Mouse (Mus musculus) layer of hippocampus, adult 2 months (tissue): ENCODE measurements at regions not wholly inside any gene's neighbourhood (a gene's known extent, or its start where the extent isn't known, plus 50 kb on each side); places are given as distances from the start of the nearest gene placed in this dataset.

ENCODE experiments used
- DNase-seq, 2 experiments: peaks; one replicate each; pipeline ENCODE4 v3.0.0; 2022; ENCODE audit warnings: low spot score in 2 of 2
- H3K27ac ChIP-seq: fragments of 200-600 bp; 2 replicates; pipeline ENCODE4 v1.8.1; 2022
- H3K4me3 ChIP-seq: fragments of 200-600 bp; 2 replicates; pipeline ENCODE4 v1.8.1; 2022; ENCODE audit warnings: mild to moderate bottlenecking
- CTCF ChIP-seq: fragments of 200-600 bp; conservative IDR thresholded peaks from 2 replicates; pipeline ENCODE4 v1.8.1; 2022; ENCODE audit warnings: antibody characterized with exemption, mild to moderate bottlenecking, moderate library complexity

DNA sequence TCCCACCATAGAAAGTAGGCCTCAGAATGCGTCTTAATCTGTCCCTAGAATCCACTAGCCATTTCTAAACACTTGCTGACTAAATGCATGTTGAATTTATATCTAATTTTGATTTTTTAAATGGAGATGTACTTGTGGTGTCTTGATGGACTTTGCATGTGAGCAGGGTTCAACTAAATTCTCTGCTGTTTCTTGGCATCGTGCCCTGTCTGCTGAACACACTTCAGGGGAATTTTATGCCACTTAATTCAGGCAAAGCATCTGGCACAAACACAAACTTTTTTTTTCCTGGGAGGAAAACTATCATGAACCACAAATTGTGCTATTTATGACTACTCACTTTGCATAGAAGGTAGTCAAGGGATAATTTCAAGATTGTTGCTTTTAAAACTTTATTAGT, 87.7 kb downstream of the Stc2 start:
- DNase-seq: no peak
- TF ChIP-seq CTCF: no peak
- H3K4me3 ChIP-seq: no peak overlapping the region
- no peak overlapping the region for H3K27ac ChIP-seq

DNA sequence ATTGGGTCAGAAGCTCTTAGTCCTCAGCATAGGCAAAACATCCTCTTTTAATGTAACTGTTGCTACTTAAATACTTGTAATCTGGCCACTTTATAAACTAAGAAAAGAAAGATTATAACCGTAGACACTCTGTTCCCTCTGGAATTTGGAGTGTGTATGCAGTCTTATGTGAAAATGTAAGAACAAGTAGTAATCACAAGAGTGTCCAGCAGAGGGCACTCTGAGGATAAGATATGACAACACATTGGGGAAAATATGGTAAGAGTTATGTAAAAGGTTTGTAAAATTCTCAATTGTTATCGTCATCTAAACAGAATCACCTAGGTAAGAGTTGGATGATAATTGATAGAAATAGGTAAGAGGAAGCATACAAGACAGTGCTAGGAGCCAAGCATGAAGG, 66.2 kb upstream of the Gm17332 start:
- Histone ChIP-seq H3K27ac (peak overlapping the region; percentile 74), H3K4me3 (no peak overlapping the region; the same call in 1 of the 2 replicates)
- DNase-seq: peak; percentile 81 to 90
- TF ChIP-seq CTCF: peak; percentile 88
